Mouse (Mus musculus): ENCODE measurements around the gene H2-M10.3.
"Not testable (repeated sequence)": the region's sequence is repeated elsewhere in the genome, so short reads cannot be mapped to it uniquely, and the experiment has no call there.

The H2-M10.3 gene

DNA sequence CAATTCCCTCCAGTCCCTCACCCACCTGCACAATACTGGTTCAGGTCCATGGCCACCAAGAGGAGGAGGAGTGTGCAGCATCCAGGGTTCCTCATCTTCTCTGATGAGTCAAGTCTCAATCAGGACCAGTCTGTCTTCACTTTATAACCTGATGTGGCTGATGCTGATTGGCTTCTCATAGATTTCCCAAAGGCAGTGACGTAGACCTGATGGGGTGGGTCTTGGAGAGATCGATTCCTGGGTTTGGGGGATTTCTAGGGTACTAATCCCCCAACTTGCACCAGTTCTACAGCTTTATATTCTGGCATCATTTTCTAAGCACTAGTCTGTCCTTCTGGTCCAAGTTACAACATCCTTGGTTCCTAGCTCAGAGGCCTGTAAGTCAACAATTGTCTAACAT lies at the start of gene H2-M10.3:
H2-M10.3 (minus strand) TSS at position 101 of the 400 bp plus-strand sequence.
- DNase-seq (ENCODE audit: low read depth in 1 of 2, low spot score in 2 of 2): not testable (repeated sequence)

DNA sequence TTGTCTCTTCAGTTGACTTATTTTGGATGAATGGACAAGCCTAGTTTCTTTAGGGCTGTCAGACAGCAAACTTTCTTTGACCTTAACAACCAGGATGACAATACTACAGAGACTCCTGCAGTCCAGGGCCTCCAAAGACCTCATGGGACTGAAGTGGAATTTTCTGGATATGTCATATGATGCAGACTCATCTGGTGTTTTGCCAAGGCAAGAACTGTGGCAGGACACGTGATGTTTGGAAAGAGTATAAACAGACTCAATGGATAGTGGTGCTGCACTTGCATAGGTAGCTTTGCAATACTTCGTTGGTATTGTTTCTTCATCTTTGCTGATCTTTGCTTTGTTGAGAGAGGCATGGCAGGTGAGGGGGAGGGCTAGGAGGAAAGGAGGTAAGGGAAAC lies 49.2 kb upstream of the H2-M10.3 start:
- DNase-seq (ENCODE audit: low read depth in 1 of 2, low spot score in 2 of 2): no peak

DNA sequence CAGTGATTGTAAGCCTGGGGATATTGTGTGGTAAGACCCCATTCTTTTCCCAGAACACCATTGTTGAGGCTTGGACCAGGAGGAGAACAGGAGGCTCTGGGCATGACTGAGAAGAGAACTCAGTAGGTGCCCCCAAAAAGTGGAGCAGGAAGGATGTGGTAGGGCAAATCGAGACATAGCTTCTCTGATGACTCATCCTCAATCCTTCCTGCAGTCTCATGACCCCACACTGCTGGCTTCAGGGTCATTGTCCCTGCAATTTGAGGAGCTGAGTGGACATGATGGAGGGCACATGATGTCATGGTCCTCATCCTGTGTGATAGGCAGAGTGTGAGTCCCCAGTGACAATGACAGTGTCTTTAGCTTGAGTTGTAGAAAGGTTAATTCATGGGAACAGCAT lies 47.2 kb upstream of the H2-M10.3 start:
- no peak for DNase-seq (ENCODE audit: low read depth in 1 of 2, low spot score in 2 of 2)

DNA sequence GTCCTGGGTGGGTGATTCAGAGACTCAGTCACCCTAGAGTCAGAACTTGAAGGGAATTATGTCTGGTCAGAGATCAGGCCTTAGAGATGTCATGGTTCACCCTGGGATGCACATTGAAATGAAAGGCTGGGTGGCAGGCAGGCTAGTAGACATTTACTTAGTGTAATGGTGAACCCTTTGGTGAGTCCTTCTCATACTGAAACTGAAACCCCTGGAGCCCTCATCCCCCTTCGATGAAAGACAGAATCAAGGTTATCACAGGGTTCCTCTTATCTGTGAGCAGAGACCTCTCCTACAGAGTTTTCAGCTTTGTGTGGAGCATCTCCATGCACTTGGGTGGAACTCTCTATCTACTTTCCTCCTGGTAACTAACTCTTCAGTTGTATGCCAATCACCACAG lies 46.1 kb upstream of the H2-M10.3 start:
- no peak for DNase-seq (ENCODE audit: low read depth in 1 of 2, low spot score in 2 of 2)

DNA sequence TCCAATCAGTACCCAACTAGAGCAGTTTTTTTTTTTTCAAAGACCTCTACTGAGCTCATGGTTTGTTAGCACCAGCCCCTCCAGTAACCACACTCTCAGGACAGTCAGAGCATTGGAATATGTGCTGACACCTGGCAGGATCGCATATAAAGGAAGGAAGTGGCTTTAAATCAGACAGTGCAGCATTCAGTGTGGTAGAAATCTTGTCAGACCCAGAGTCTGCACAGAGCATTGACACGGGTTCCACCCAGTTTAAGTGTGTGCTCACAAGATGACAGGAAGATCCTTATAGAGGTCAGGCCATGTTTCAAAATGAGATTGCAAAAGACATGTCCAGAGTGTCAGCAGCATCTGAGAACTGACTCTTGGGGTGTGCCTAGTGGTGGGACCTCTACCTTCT lies 21.7 kb upstream of the H2-M10.3 start:
- no peak for DNase-seq (ENCODE audit: low read depth in 1 of 2, low spot score in 2 of 2)

DNA sequence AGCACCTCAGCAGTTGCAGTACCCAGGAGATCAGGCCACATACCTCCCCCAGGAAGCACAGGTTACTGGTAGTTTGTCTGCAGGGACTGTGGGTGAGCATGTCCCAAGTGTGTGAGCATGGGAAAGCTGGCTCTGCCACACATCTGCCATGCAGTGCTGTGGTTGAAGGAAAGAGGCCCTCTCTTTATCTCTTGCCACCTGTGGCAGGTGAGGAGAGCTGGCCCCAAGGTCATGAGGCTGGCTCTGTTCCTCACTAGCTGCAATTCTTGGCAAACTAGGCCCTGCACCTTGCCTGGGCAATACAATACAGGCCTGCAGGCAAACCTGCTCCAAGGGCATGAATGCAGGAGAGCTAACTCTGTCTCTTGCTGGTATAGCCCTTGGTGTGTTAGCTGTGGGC lies 5.8 kb downstream of the H2-M10.3 start:
- not testable (repeated sequence) for DNase-seq (ENCODE audit: low read depth in 1 of 2, low spot score in 2 of 2)

DNA sequence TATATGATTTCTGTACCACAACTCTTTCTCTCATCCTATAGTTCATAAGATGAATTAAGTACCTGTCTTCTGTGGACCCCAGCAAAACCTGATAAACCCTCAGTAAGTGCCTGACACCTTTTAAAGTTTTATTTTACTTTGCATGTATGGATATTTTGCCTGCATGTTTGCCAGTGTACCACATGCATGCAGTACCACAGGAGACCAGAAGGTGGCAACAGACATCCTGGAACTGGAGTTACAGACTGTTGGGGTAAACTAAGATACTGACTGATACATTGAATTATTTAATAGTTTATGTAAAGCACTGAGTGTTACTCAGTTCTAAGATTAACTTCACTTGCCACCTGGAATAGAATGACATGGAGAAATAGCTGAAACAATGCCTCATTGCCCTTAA lies 10.7 kb downstream of the H2-M10.3 start:
- DNase-seq (ENCODE audit: low read depth in 1 of 2, low spot score in 2 of 2): not testable (repeated sequence)

DNA sequence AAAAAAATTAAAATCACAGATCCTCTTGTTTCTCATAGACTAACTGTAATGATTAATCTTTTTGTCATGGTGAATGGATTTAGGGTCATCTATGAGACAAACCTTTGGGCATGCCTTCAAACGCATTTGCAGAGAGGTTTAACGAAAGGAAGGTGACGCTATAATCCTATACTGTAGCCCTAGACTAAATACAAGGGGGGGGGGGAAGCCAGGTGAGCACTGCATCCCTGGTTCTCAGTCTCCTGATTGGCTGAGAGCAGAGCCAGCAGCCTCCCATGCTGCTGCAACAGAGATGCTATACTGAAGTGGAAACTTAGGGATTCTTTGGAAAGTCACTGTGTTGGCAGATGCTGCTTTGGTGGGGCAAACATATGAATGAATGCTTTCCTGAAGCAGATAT lies 12.5 kb downstream of the H2-M10.3 start:
- no peak for DNase-seq (ENCODE audit: low read depth in 1 of 2, low spot score in 2 of 2)

DNA sequence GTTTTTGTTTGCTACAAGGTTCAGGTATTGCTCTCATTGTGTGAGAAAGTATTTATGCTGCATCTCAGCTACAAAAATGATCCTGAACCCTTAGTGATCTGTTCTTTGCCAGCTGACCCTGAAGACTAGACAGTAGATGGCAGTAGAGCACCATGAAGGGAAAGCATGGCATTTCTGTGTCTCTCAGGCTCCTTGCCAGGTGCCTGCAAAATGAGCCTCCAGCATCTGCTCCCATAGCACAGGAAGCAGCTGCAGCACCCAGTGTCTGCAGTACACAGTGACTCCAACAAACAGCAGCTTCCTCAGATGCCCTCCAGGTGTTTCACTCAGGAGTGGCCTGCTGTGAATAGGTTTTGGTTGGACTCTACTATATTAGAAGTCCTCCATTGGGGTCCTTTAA lies 12.9 kb downstream of the H2-M10.3 start:
- DNase-seq (ENCODE audit: low read depth in 1 of 2, low spot score in 2 of 2): not testable (repeated sequence)

DNA sequence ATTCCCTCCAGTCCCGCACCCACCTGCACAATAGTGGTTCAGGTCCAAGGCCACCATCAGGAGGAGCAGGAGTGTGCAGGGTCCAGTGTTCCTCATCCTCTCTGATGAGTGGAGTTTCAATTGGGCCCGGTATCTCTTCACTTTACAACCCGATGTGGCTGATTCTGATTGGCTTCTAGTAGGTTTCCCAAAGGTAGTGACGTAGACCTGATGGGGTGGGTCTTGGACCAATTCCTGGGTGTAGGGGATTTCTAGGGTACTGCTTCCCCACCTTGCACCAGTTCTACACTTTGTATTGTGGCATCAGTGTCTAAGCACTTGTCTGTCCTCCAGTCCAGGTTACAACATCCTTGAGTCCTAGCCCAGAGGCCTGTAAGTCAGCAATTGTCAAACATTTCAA lies 42.2 kb downstream of the H2-M10.3 start, which contains the start of gene H2-M10.1:
H2-M10.1 (minus strand) TSS at position 101 of the 400 bp plus-strand sequence.
- DNase-seq (ENCODE audit: low read depth in 1 of 2, low spot score in 2 of 2): no peak

DNA sequence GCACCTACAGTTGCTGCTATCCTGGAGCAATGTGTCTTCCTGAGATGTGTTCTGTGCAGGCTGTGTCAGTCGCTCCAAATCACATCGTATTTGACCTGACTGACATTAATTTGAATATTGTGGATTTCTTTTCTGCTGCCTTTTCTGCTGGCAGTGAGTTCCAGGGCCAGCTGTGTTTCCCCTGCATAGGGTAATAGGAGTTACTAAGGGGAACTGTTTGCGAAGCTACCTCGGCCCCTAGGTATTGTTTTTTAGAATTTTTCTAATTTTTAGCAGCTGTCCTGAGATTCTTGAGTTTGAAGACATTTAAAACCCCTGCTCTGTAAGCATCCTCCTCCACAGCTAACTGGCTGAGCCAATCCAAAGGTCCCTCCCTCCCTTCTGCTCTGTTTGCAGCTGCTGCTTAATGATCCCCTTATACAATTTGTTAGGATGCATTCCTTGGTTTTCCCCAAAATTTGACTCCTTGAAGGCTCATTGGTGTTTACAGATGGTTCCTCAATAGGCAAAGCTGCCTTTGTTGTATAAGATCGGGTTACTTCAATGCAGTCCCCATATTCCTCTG lies 52.4 kb downstream of the H2-M10.3 start:
- DNase-seq (ENCODE audit: low read depth in 1 of 2, low spot score in 2 of 2): no peak

DNA sequence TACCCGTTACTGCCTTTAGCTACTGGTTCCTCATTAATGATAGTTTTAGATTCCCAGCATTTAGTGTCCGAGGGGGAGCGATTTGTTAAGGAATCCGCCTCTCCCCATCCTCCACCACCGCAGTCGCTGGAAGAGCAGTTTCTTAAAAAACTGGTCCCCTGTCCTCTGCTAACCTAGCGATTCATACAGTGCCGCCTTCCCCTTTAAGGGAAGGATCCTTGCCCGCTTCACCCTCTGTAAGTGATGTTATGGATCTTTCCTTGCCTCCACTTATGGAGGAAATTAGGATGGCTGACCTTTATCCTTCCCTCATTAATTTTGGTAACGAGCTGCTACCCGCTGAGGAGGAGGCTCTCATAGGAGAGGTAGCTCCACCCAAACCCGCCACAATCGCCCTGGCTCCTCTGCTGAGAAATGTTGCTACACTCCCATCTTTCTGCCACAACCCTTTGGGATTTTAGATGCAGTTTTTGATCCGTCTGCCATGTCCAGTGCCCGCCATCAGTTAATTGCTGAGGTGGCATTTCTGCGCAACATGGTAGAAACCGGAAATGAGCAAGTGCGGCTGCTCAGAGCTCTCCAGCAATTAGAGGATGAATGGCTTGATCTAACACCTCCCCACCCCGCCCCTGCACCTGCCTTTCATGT lies 53.1 kb downstream of the H2-M10.3 start:
- peak in 1 of 2 experiments; percentile 12 for DNase-seq (ENCODE audit: low read depth in 1 of 2, low spot score in 2 of 2)
